Mouse (Mus musculus) right cerebral cortex, postnatal 36 days (tissue): ENCODE measurements at regions not wholly inside any gene's neighbourhood (a gene's known extent, or its start where the extent isn't known, plus 50 kb on each side); places are given as distances from the start of the nearest gene placed in this dataset.
"Not testable (repeated sequence)": the region's sequence is repeated elsewhere in the genome, so short reads cannot be mapped to it uniquely, and the experiment has no call there.

Experiments
- DNase-seq, 2 experiments: peaks; one replicate each; pipeline ENCODE4 v3.0.0; 2022; ENCODE audit warnings: low spot score in 2 of 2, mixed read lengths in 1 of 2

DNA sequence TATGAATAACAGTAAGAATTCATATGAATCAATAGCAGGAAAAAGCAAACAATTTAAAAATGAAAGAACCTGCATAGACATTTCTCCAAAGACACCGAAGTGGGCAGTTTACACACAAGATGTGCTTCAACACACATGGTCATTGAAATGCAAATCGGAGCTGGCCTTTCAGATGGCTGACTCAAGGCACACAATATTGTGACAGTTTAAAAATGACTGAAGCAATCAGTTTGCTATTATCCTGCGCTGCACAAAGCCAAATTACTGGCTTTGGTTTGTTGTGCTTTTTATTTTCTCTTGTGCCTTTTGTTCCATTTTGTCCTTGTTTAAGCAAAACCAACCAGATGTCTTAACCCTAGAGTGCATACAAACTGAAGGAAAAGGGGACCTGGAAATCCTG, 449.4 kb downstream of the Cbln4 start:
- no peak for DNase-seq

DNA sequence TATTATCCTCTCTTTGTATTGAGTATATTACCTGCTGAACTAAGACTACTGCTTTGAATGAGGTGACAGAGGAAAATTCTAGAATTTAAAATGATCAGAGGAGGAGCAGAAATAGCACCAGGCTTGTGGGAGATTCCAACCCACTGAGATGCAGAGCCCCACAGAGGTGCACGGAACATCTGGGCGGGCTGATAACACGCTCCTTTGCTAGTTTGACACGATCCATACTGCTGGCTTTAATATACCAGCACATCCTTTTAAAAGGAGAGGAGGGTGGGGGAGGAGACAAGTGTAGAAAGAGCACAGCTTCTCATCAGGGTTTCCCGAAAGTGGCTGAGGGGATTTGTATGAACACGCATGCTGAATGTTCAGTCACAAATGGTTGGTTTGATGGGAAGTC, 451.0 kb downstream of the Cbln4 start:
- DNase-seq: no peak

DNA sequence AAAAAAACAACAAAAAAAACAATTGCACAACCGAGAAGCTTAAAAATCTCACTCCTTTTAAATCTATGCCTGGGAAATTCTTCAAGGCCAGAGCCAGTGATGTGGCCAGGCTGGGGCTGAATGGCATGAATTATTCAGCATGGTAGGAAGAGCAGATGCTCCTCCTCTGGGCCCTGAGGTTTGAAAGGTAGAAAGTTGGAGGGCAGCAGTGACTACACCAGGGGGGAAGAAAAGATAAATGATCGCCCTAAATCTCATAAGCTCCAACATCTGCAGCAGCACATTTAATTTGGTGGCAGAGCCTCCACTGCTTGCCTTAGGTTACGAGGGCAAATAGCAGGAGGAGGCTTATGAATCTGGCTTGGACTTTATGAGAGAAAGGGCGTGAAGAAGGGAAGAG, 455.1 kb downstream of the Cbln4 start:
- DNase-seq: no peak

DNA sequence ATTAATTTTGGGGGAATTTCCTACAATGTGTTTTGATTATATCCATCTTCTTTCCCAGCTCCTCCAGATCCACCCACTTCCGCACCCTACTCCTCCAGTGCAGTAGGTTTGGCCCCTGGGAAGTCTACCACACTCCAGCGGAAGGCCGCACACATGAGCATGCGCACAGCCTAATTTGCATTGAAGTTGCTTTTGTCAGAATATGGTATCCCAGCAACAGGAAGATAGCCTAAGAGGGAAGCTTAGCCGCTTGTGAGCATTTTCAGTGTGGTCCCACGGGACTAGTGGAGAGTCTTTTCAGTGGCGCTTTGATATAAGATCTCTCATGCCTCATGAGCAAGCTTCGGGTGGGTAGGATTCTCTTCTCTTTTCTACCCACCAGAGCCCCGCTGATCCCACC, 455.6 kb downstream of the Cbln4 start:
- peak; percentile 2 to 32 for DNase-seq

DNA sequence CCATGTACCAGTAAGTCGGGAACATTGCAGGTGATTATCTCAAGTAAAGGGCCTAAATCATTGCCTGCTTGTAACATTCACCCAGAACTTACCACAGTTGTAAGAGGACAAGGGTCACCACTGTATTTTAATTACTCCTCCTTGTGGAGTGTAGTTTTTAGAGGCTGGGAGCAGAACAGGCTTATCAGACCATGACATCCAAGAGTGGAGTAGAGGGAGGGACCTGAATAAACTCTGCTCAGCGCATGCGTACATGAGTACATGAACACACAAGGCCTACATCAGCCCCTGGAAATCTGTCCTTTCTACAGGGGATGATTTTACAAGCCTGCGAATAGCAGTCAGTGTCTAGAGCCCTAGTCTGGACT, 456.4 kb downstream of the Cbln4 start:
- DNase-seq: no peak

DNA sequence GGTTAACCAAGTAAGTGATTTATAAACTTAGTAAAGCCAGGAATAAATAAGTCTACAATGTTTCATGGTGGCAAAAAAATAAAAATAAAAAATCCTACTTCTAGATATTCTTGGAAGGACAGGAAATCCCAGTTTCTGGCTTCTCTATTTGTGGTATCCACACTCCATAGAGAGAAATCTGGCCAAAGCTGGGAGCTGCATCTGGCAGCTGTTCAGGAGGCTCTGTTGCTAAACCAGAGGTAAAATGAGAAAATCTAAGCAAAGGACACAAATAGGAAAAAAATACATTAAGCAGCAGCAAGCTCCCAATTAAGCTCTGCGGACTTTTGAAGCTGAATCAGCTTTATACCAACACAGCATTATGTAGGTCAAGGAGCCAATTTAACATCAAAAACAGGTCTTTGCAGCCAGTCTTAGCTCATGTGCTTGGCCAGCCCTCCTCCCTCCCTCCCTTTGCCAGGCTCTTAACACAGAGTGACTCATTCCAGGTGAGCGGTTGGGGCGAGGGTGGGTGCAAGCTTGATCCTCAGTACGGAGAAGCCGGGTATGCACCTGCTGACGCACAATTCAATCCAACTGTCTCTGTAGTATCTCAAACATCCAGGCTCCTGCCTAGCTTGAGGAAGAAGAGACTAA, 456.9 kb downstream of the Cbln4 start:
- DNase-seq: peak; percentile 5 to 34

DNA sequence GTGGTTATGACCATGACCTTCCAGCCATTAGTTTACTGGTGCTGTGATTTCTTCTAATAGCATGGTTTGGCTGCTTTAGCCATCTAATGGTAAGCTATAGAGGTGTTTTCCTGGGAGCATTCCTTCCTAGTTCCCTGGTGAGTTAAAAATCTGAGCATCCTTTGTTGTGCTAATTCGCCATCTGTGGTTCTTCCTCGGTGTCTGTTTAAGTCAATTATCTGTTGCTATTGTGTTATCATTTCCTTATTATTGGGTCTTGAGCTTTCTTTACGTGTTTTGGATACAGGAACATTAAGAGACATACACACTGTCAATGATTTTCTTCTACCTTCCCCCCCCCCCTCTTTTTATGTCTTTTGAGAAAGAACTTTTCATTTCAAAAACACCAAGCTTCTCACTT, 468.9 kb downstream of the Cbln4 start:
- DNase-seq: no peak

DNA sequence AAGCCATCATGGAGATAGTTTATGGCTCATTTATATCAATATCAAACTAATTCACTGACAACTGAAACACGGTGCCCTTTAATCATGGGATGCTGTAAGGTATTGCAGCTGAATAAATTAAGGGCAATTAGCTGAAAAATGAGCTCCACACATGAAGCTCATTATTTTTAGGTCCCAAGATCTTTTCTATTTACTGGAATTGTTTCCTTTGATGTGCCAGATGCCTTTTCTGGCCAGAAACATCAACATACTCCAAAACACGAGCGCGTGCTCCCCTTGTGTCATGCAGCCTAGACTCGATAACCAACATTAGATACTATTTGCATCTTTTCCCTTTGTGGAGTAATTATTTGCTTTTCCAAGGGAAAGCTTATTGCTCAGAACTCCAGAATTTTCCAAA, 480.6 kb downstream of the Cbln4 start:
- DNase-seq: no peak

DNA sequence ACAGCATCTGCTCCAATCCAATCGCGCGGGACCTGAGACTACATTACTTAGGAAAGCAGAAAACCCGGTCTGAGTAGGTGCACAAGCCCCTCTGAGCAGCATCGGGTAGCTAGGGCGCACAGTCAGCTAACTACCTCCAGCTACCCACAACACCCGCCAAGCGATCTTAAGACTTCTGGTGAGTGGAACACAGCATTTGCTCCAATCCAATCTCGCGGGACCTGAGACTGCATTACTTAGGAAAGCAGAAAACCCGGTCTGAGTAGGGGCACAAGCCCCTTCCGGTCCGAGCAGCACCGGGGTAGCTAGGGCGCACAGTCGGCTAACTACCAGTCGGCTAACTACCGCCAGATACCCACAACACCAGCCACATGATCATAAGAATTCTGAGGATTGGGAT, 500.5 kb downstream of the Cbln4 start:
- not testable (repeated sequence) for DNase-seq

DNA sequence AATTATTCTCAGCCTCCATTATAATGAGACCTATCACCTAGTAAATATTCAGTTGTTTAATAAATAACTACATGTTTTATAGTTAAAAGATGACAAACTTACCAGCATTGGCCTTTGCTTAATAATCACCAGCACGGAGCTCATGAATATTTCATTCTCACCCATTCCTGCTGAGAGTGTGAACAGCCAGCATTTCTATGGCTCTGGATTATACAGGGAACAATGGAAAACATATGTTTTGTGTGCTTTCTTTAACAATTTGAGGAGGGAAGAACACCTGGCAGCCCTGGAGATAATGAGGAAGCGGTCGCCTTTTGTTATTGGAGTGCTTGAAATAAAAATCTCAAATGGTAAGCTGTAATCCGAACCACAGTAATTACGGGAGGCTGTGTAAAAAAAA, 528.4 kb downstream of the Cbln4 start:
- no peak for DNase-seq

DNA sequence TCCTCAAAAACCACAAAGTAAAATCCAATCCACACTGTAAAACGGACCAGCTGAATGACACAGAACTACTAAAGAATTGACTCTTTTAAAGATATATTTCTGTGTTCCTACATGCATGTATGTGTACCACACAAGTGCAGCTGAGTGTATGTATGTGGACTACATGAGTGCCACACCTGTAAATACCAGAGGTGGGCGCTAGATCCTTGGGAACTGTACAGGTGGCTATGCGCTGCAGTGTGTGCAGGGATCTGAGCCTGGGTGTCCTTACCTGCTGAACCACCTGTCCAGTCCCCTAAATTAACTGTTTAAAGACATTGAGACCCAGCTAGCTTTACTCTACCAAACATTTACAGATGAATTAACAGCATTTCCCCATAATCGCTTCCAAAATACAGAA, 546.6 kb downstream of the Cbln4 start:
- DNase-seq: no peak

DNA sequence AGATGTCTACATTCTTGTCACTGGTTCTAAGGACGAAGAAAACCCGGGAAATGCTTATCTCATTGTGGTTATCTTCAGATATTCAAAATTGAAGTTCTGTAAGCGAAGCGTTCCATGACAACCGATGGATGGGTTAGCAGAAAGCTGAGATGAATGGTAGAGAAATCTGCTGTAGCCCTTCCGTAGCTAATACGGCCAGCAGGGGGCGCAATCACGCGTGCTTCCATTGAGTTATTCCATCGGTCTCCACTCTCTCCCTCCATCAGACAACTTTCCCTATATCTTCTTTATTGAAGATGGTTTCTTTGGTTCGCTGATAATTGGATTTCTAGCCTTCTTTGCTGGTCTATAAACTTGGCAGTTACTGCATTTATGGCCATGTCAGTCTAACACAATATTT, 549.5 kb downstream of the Cbln4 start:
- peak in 1 of 2 experiments; percentile 7 for DNase-seq

DNA sequence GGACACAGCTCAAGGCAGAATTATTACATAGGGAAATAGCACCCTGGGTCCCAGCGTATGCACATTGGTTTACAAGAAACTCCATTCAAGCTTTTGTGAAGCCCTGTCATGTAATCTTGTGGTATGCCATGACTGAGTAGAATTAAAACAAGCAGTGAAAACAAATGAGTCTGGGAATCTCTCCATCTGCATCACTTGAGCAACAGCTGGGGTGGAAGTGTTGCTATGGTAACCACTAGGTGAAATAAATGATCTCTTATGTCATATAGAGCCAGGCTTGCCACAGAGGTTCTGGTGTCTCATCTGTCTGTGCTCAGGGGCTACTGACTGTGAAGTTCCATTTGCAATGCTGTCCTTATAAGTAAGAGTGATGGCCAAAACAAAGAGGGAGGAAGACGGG, 556.0 kb downstream of the Cbln4 start:
- DNase-seq: no peak

DNA sequence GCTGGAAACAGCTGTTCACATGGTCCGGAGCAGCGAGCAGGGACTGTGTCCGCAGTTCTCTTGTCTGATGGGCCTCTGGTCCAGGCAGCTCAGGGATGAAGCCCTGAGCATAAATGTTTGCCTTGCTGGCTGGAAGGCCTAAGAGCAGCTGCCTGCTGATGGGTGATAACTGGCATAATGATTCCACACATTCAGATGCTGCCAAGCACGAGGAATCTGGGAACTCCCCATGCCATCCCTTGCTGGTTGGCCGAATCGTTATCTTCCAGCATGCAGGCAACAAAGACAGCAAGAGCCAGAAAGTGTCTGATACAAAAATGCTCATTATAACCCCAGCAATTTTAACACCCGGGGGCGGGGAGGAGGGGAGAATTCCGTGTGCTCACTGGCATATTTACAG, 590.0 kb downstream of the Cbln4 start:
- DNase-seq: no peak

DNA sequence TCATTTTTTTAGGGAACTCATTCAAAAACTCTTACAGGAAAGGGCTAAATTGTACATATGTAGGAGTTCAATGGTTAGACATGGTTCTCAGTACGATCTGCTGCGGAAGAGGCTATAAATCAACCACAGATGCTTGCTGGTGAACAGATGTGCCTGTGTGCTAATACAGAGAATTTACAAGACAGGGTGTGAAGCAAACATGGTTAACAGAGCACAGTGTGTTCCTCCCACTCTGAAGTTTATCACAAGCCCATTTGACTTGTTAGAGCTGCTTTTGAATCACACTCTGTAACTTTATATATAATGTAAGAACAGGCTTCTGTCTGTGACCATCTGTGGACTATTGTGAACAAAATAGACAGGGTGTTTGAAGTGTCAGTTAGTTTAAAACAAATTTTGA, 637.2 kb downstream of the Cbln4 start:
- no peak for DNase-seq

DNA sequence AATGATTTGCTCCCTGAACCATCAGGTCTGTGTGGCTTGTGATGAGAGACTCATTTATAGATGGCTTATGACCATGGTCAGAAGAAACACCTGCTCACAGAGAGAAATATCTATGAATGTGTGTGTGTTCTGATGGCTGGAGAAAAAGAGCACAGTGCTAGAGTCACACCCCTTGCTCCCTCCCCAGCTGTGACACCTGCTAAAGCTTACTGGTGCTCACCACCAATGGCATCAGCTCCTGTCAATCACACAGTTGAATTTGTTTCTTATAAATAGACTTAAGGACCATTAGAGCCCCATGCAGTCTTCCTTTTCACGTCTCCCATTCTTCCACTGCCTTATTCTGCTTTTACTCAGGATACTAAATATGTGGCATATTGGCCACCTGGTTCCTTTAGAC, 654.3 kb downstream of the Cbln4 start:
- no peak for DNase-seq

DNA sequence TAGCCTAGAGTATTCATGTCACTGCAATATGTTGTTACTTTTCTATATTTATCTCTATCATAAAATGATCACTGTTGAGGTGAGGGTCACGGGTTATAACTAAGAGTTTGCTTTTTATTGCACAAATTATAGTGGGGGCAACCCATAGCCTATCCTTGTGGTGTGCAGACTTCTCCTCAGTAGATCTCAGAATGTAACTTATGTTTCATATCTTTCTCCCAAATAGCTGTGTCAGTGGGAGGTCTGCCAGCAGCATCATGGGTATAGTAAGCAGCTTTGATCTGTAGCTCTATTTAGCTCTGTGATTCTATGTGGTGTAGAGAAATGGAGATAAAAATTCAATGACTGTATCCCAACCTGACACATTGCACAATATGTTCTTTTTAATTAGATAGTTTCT, 641.9 kb downstream of the Dok5 start:
- DNase-seq: peak in 1 of 2 experiments; percentile 5

DNA sequence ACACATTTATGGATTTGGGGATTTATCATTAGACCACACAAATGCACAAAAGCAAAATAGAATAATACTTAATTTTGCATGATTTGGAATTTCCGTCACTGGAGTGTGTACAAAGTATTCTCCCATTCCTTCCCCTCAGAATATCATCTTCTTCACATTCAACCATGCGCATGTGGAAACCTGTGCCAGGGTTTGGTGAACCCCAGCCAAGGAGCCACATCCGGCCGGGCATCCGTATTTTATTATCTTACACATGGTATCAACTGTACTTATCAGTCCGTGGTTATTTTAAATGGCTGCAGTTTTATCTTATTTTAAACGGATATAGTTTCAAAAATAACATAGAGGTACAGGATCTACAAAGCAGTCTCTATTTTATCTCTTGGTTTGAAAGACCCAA, 641.4 kb downstream of the Dok5 start:
- no peak for DNase-seq

DNA sequence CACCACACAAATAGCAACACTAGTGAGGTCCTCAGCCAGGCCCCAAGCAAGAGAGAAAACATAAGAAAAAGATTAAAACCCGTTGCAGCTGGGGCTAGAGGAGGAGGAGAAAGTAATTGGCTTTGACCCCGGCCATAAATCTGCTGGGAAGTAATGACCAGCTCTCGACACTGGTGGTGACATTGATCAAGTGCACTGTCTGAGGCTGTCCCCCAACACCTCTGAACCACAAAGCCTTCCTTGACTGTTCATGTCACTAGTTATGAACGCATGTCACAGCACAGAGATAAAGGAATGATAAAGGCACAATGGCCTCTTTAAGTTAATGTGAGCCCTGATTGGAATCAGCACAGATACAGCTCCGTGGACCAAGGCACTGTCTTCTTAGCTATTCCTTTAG, 640.1 kb downstream of the Dok5 start:
- DNase-seq: no peak

DNA sequence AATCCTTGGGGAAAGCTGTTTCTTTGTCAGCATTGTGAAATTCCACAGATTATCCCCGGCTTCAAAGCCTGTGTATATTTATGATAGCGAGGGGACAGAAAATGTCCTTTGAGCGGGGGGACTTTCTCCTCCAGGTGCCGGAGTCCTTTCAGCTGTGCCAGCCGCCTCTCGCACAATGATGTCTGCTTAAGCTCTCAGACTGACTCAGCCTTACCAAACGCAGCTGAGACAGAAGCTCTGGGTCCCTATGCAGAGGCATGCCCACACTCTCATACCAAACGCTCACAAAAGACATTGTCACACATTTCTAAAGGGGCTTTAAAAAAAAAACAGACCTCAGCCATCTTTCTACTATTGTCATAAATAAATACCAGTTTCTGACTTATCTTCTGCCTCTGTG, 633.9 kb downstream of the Dok5 start:
- no peak for DNase-seq

DNA sequence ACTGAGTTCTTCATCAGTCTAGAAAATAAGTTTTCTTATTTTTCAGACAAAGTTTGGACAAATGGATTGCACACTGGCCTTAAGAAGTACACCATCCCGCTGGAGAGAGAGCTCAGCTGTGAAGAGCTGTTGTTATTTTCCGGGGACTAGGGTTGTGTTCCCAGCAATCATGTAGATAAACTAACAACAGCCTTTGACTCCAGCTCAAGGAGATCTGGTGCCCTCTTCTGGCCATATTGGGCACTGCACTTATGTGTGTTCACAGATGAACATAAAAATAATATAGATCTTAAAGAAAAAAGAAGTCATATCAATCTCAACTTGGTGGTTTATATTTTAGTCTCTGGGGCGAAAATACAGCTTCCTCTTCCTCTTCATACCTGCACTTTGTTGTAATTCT, 633.0 kb downstream of the Dok5 start:
- DNase-seq: no peak

DNA sequence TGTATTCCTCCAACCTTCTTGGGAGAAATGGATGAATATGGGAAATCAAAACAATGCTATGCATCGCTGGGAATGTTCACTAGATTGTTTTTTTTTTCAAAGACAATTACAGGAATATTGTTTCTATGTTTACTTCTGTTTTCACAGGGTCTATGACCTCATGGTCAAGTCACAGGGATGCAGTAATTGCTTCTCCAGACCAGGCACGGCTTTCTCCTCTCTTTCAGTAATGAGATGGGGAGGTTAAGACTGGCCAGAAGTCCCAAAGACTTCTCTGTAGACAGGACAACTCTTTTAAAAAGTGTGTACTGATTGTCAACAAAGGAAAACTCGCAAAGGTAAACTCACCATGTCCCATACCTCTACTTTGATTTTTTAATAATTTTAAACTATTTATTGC, 631.8 kb downstream of the Dok5 start:
- DNase-seq: no peak

DNA sequence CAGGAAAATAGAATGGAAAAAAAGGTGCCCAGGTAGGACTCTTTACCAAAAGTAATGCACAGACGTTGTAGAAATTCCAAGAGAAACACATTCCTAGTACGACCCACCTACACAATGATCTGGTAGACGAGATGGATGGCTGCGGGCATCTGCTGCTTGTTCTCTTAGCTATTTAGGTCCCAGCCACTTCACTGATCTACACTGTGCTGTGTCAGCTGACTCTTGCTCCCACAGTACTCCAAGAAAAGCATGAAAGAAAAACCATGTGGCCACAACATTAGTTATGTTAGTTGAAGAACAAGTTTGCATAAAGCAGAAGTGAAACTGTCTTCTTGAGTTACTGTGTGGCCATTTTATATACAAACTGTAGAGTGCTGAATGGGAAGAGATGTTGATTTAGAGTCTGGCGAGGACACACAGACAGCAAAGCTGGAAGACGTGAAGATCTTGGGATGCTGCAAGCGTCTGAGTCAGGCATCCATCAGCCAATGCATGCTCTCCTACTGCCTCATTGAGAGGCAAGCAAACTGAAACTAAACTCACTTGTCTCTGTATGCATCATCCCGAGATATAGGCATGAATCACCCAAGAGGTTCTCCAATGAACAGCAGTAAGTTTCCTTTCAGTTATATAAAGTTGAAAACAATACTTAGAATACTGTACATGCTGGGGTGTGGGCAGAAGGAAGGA, 626.6 kb downstream of the Dok5 start:
- DNase-seq: peak in 1 of 2 experiments; percentile 55

DNA sequence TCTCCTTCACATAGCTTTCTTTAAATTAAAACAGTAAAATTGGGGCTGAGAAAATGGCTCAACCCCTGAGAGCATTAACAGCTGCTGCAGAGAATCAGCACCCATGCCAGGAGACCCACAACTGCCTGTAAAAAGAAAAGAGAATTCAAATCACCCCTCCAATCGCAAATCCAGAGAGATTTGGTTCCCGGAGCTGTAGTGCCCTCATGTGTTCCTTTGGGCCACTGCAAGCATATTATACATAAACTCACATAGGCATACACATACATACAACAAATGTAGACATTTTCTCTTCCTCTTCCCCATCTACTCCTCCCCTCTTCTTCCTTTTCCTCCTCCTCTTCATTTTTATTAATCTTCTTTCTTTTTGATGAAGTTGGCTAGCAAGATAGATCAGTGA, 616.5 kb downstream of the Dok5 start:
- no peak for DNase-seq
